Mouse (Mus musculus) MN1 (cell line): ENCODE results near the gene Pfas.
A peak's percentile ranks its signal among the peaks of the same experiment; 100 is the strongest.
"Not testable (repeated sequence)": the region's sequence is repeated elsewhere in the genome, so short reads cannot be mapped to it uniquely, and the experiment has no call there.

Experiments used
- DNase-seq: peaks from one replicate; pipeline ENCODE4 v3.0.0-alpha.2; 2016; ENCODE audit warnings: low spot score

The Pfas gene

DNA sequence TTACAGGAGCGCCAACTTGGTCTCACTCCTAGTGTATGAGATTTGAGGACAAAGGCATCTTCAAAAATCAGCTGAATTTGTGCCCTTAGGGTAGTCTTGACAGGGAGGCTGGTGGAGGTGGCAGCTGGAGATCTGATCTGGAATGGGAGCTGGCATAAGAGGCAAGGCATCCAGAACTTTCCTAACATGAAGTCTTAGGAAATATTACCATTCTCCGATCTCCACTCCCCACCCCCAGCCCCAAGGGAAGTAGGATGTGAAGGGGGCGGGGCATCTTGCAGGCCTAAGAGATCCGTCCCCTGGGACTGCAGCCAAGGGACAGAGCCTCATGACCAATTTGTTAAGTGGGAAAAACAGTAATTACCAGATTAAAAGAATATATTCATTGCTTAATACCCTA lies 38.0 kb downstream of the Pfas start:
- peak; percentile 30 for DNase-seq

GRCm38 (mm10) chr11:68968752-68969151 lies 39.5 kb downstream of the Pfas start:
- no peak for DNase-seq

- DNase-seq = peak; percentile 93
Observed at GRCm38 (mm10) chr11:68967337-68968282, 40.6 kb downstream of the Pfas start, which contains the start of gene Slc25a35. Gene Slc25a35 (plus strand): TSS chr11:68968131.

DNA sequence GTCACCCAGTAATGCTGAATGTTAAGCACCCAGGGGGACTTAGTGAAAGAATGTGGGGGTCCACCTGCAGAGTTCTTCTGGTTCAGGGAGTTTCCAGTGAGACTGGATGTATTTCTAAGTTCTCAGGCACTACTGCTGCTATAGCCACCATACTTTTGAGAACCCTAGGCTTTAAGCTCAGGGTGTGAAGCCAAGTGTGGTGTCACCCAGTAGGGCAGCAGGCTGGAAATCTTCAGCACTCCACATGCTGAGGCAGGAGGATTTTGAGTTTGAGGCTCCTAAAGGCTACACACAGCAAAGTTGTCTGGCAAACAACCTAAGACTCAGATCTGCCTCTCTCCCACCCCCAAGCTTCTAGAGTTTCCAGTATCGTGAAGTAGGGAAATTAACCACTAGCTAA lies 41.7 kb downstream of the Pfas start:
- DNase-seq = no peak

DNA sequence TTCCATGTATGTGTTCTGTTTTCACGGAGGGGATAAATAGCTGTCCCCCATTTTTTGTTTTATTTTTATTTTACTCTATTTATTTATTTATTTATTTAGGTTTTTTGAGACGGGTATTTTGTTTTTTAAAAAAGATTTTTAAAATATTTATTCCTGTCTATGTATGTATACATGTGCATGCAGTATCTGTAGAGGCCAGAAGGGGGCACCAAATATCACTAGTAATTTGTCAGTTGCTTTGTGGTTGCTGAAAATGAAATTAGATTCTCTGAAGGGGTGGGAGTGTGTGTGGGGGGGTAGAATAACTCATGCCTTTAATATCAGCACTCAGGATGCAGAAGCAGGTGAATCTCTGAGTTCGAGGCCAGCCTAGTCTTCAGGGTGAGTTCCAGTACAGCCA lies 42.4 kb downstream of the Pfas start:
- DNase-seq = peak; percentile 60

GRCm38 (mm10) chr11:68965050-68965449 lies 43.2 kb downstream of the Pfas start:
- no peak for DNase-seq

- no peak for DNase-seq
Observed at GRCm38 (mm10) chr11:68963405-68963804, 44.9 kb downstream of the Pfas start.

- DNase-seq = not testable (repeated sequence)
Observed at GRCm38 (mm10) chr11:68962159-68962558, 46.1 kb downstream of the Pfas start.

GRCm38 (mm10) chr11:68961596-68961995 lies 46.7 kb downstream of the Pfas start:
- no peak for DNase-seq

- DNase-seq = no peak
Observed at GRCm38 (mm10) chr11:68957971-68958370, 50.3 kb downstream of the Pfas start.

DNA sequence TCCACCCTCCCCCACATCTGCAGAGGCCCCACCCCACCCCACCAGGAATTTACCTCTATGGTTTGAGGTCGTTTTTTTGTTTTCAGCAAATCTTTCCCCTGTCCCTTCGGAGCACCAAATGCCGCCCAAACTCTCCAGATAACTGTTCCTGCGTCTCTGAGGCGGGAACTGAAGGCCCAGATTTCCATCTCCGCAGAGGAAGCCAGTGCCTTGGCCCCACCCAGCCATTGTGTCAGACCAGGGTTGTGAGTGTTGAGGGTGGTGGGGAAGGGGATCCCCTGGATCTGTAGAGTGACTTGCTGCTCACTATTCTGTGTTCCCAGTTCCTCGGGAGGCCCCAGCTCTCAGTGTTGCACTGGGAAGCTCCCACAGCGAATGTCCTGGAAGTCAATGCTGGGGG lies 51.0 kb downstream of the Pfas start, which contains the start of gene Arhgef15:
Arhgef15 (minus strand) TSS at position 173 of the 400 bp plus-strand sequence.
- no peak for DNase-seq

GRCm38 (mm10) chr11:68956697-68957096 lies 51.6 kb downstream of the Pfas start:
- DNase-seq = no peak

- DNase-seq = no peak
Observed at GRCm38 (mm10) chr11:68956107-68956506, 52.2 kb downstream of the Pfas start.

GRCm38 (mm10) chr11:68955473-68955872 lies 52.8 kb downstream of the Pfas start:
- no peak for DNase-seq

GRCm38 (mm10) chr11:68954408-68954807 lies 53.9 kb downstream of the Pfas start:
- peak; percentile 31 for DNase-seq

DNA sequence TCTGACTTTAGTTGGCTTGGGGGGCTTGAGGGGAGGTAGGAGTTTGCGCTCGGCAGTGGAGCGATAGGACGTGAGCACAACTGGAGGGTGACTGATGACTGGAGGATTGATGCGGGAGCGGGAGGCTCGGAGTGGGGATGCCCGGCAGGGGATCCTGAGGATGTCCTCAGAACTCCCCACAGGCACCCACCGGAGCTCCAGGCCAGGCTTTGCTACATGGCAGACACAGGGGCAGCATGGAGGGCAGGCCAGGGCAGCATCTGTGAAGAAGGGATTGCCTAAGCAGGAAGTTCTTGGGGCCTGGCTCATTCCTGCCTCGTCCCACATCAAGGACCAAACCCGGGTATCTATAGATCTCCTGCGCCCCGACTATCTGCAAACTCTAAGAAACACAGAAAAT lies 54.4 kb downstream of the Pfas start:
- no peak for DNase-seq

DNA sequence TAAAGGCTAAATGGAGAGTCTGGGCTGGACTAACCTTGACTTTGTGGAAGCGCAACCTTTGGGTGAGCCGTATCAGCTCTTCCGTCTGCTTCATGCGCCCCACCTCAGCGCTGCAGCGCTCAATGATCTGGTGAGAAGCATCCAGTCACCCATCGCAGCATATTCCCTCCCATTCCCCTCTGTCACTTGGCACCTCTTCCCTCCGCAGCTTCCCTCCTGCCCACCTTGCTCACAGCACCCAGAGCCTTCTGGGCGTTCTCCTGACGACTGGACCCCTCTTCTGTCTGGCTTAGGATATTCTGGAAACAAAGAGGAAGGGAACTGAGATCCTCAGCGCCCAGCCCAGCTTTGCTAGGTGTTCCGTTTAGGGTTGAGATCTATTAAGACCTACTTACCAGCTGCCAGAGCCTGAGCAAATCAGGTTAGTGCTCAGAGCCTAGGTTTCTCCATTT lies 60.7 kb downstream of the Pfas start:
- peak; percentile 81 for DNase-seq

GRCm38 (mm10) chr11:68946806-68947440 lies 61.3 kb downstream of the Pfas start:
- DNase-seq = peak; percentile 54

GRCm38 (mm10) chr11:68946001-68946400 lies 62.3 kb downstream of the Pfas start:
- no peak for DNase-seq

DNA sequence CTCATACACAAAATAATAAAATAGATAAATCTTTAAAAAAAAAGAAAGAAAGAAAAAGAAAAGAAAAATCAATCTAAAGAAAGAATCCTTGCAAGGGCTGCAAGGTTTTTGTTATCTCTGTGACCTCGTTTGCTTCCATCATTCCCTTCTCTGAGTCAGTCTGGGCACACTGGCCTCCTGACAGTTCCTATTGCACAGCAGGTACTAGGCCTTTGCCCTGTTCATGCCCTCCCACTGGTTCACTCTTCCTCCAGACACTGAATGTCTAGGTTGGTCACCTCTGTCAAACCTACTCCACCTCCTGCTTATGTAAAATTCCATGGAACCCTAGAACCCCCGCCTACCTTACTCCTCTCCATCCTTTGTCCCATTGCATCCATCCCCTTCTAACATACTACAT lies 63.0 kb downstream of the Pfas start:
- no peak for DNase-seq

- DNase-seq = no peak
Observed at GRCm38 (mm10) chr11:68942731-68943130, 65.5 kb downstream of the Pfas start.

DNA sequence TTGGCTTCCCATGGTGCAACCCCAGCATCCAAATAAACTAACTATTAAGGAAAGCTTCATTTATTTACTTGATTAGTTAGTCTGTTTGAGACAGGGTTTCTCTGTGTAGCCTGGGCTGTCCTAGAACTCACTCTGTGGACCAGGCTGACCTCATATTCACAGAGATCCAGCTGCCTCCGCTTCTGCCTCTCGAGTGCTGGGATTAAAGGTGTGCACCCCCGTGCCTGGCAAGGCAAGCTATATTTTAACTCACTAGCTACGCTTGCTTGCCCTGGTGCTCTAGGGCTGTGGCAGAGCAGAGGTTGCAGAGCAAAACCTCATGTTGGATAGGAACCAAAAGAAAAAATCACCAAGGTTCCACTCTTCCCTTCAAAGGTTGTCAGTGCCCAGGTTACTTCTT lies 67.7 kb downstream of the Pfas start:
- no peak for DNase-seq
